Mouse (Mus musculus): ENCODE measurements at regions not wholly inside any gene's neighbourhood (a gene's known extent, or its start where the extent isn't known, plus 50 kb on each side); places are given as distances from the start of the nearest gene placed in this dataset.
A peak's percentile ranks its signal among the peaks of the same experiment; 100 is the strongest.

DNA sequence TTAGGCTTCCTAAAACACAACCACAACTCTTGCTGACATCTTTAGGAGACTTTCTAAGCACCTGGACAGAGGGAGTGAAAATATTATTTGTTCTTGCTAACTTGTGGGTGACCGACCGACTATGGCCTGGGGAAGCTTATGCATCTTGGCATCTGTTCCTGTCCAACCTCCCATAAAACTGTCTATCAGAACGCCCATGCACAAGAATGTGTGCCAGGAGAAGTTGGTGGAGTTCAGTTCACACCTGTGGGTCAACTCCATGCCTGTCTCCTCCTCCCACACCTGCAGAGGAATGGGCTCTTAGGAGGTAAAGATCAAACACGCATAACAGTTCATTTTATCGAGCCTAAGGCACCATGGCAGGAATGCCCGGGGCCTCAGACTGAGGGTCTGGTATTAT lies 232.7 kb upstream of the Elac2 start:
- Histone ChIP-seq H3K4me3 (ENCODE audit: insufficient read depth in 1 of 2, low read depth in 2 of 2, low read length in 2 of 2) (no peak overlapping the region), H3K9ac (replicated peaks) (no peak overlapping the region), H3K27me3 (ENCODE audit: control insufficient read depth, insufficient read depth, low read length) (no peaks in the 10 kb centered on the region), H3K4me2 (ENCODE audit: low read depth) (no peak overlapping the region), H3K36me3 (replicated peaks; ENCODE audit: control insufficient read depth, insufficient read depth, low read depth) (no peaks in the 10 kb centered on the region), H3K27ac (no peak overlapping the region), H3K4me1 (replicated peaks; ENCODE audit: control insufficient read depth in 2 of 2, insufficient read depth in 2 of 2, low read length in 1 of 2) (no peaks in the 10 kb centered on the region), H3K9me3 (ENCODE audit: control insufficient read depth, low read length) (no peaks in the 10 kb centered on the region)
- no peak for DNase-seq (ENCODE audit: low read depth in 3 of 3, low spot score in 3 of 3)
- no peak for ATAC-seq (ENCODE audit: insufficient read depth)
- TF ChIP-seq CTCF (IDR thresholded peaks at IDR 0.05; ENCODE audit: low read depth) = no peak
- TF ChIP-seq EP300 (IDR thresholded peaks at IDR 0.05; ENCODE audit: low read depth) = no peak
- WGBS (ENCODE audit: insufficient replicate concordance) = 68% methylated on average over 6 of the region's 6 CpGs

DNA sequence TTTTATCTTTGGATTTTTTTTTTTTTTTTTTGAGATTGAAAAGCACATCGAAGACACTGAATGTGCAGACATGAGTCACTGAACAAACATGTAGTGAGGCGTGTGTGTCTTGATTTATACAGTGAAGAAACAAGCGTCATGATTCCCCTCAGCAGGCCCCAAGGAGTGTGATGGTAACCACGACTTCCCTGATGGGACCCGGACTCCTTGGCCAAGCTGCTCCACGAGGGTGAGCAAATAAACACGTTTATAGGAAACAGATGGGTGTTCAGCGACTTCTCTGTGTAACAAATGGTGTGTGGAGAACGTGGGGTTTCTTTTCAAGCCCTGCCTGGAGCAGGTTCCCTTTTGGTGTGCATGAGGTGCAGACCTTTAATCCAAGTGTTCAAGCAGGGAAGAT lies 228.9 kb upstream of the Elac2 start:
- Histone ChIP-seq H3K4me3 (ENCODE audit: insufficient read depth in 1 of 2, low read depth in 2 of 2, low read length in 2 of 2) (no peak overlapping the region), H3K4me2 (ENCODE audit: low read depth) (no peak overlapping the region), H3K36me3 (replicated peaks; ENCODE audit: control insufficient read depth, insufficient read depth, low read depth) (no peaks in the 10 kb centered on the region), H3K27ac (no peak overlapping the region), H3K4me1 (replicated peaks; ENCODE audit: control insufficient read depth in 2 of 2, insufficient read depth in 2 of 2, low read length in 1 of 2) (no peaks in the 10 kb centered on the region), H3K27me3 (ENCODE audit: control insufficient read depth, insufficient read depth, low read length) (no peaks in the 10 kb centered on the region), H3K9ac (replicated peaks) (no peak overlapping the region), H3K9me3 (ENCODE audit: control insufficient read depth, low read length) (no peaks in the 10 kb centered on the region)
- ATAC-seq (ENCODE audit: insufficient read depth) (no peak), DNase-seq (ENCODE audit: low read depth in 3 of 3, low spot score in 3 of 3) (no peak)
- no peak for TF ChIP-seq CTCF (IDR thresholded peaks at IDR 0.05; ENCODE audit: low read depth)
- TF ChIP-seq EP300 (IDR thresholded peaks at IDR 0.05; ENCODE audit: low read depth) = no peak
- 21% methylated on average over 9 of the region's 9 CpGs for WGBS (ENCODE audit: insufficient replicate concordance)

DNA sequence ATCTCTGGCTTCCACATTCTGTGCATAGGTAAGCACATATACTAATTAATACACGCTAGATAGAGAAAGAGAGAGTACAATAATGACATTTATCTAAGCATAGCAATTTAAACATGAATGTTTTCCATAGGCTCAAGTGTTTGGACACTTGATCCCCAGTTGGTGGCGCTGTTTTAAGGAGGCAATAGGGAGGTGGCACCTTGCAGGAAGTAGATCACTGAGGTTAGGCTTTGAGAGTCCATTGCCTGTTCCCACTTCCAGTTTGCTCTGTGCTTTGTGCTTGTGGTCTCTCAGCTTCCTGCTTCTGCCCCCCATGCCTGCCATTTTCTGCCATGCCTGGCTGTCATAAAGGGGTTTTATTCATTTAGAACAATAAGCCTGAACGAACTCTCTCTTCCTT lies 226.5 kb upstream of the Elac2 start:
- H3K9me3 ChIP-seq (ENCODE audit: control insufficient read depth, low read length) = no peaks in the 10 kb centered on the region
- H3K36me3 ChIP-seq (replicated peaks; ENCODE audit: control insufficient read depth, insufficient read depth, low read depth) = no peaks in the 10 kb centered on the region
- 30% methylated on average over 3 of the region's 3 CpGs for WGBS (ENCODE audit: insufficient replicate concordance)
- no peaks in the 10 kb centered on the region for H3K27me3 ChIP-seq (ENCODE audit: control insufficient read depth, insufficient read depth, low read length)
- DNase-seq (ENCODE audit: low read depth in 3 of 3, low spot score in 3 of 3) (peak; percentile 3 to 33 (median 7)), ATAC-seq (ENCODE audit: insufficient read depth) (no peak)
- H3K4me3 ChIP-seq (ENCODE audit: insufficient read depth in 1 of 2, low read depth in 2 of 2, low read length in 2 of 2) = no peak overlapping the region
- no peaks in the 10 kb centered on the region for H3K4me1 ChIP-seq (replicated peaks; ENCODE audit: control insufficient read depth in 2 of 2, insufficient read depth in 2 of 2, low read length in 1 of 2)
- no peak overlapping the region for H3K4me2 ChIP-seq (ENCODE audit: low read depth)
- no peak overlapping the region for H3K9ac ChIP-seq (replicated peaks)
- TF ChIP-seq CTCF (IDR thresholded peaks at IDR 0.05; ENCODE audit: low read depth) (peak; percentile 62), EP300 (IDR thresholded peaks at IDR 0.05; ENCODE audit: low read depth) (no peak)
- no peak overlapping the region for H3K27ac ChIP-seq

DNA sequence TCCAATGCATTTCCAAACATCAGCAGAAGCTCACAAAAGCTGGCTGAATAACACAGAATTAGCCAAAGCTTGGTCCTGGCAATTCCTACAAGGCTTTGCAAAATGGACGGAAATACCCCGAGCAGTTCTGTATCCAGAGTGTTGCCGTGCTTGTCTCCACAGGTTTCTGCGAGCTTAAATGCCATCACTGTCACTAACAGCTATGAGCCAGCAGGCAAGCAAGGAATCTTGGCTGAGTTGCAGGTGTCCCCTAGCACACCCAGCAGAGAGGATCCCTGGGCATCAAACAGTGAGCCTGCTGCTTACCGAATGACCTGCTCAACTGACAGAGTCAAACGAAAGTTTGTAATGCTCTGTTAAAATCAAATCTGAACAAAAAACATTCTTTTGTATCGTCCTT lies 226.0 kb upstream of the Elac2 start:
- H3K4me1 ChIP-seq (replicated peaks; ENCODE audit: control insufficient read depth in 2 of 2, insufficient read depth in 2 of 2, low read length in 1 of 2) = no peaks in the 10 kb centered on the region
- TF ChIP-seq EP300 (IDR thresholded peaks at IDR 0.05; ENCODE audit: low read depth) (no peak), CTCF (IDR thresholded peaks at IDR 0.05; ENCODE audit: low read depth) (no peak)
- WGBS (ENCODE audit: insufficient replicate concordance) = 63% methylated on average over 7 of the region's 7 CpGs

DNA sequence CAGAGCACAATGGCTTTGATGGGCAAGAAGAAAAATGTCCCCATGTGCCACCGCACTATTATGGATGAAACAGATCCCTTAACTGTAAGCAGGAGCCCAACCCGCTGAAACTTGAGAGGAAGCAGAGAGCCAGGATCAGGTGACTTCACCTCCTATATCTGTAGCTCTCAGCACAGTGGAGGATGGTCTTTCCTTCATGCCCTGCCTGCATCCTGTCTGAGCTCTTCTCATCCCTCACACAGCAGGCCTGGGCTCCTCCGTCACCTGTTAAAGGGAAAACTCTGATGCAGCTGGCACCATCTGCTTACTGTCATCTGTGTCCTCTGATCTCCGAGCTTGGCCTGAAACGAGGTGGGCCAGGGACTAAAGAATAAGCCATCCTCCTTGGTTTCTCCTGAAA lies 224.8 kb upstream of the Elac2 start:
- Histone ChIP-seq H3K9ac (replicated peaks) (no peak overlapping the region), H3K27ac (no peak overlapping the region), H3K4me3 (ENCODE audit: insufficient read depth in 1 of 2, low read depth in 2 of 2, low read length in 2 of 2) (no peak overlapping the region), H3K4me2 (ENCODE audit: low read depth) (no peak overlapping the region), H3K27me3 (ENCODE audit: control insufficient read depth, insufficient read depth, low read length) (no peaks in the 10 kb centered on the region), H3K36me3 (replicated peaks; ENCODE audit: control insufficient read depth, insufficient read depth, low read depth) (no peaks in the 10 kb centered on the region), H3K4me1 (replicated peaks; ENCODE audit: control insufficient read depth in 2 of 2, insufficient read depth in 2 of 2, low read length in 1 of 2) (no peaks in the 10 kb centered on the region), H3K9me3 (ENCODE audit: control insufficient read depth, low read length) (no peaks in the 10 kb centered on the region)
- no peak for TF ChIP-seq CTCF (IDR thresholded peaks at IDR 0.05; ENCODE audit: low read depth)
- no peak for TF ChIP-seq EP300 (IDR thresholded peaks at IDR 0.05; ENCODE audit: low read depth)
- DNase-seq (ENCODE audit: low read depth in 3 of 3, low spot score in 3 of 3) (no peak), ATAC-seq (ENCODE audit: insufficient read depth) (no peak)
- 51% methylated on average over 5 of the region's 5 CpGs for WGBS (ENCODE audit: insufficient replicate concordance)

More for the DNA sequence above, 226.0 kb upstream of the Elac2 start:
- ATAC-seq (ENCODE audit: insufficient read depth) (no peak), DNase-seq (ENCODE audit: low read depth in 3 of 3, low spot score in 3 of 3) (no peak)
- no peaks in the 10 kb centered on the region for H3K27me3 ChIP-seq (ENCODE audit: control insufficient read depth, insufficient read depth, low read length)
- H3K4me3 ChIP-seq (ENCODE audit: insufficient read depth in 1 of 2, low read depth in 2 of 2, low read length in 2 of 2) = no peak overlapping the region
- no peaks in the 10 kb centered on the region for H3K36me3 ChIP-seq (replicated peaks; ENCODE audit: control insufficient read depth, insufficient read depth, low read depth)
- no peak overlapping the region for H3K27ac ChIP-seq
- H3K9ac ChIP-seq (replicated peaks) = no peak overlapping the region
- no peaks in the 10 kb centered on the region for H3K9me3 ChIP-seq (ENCODE audit: control insufficient read depth, low read length)
- no peak overlapping the region for H3K4me2 ChIP-seq (ENCODE audit: low read depth)
